Mouse (Mus musculus): Measurements from ENCODE around the gene Pdxk. TPM values are rescaled to one million over a fixed set of nuclear protein-coding genes. Genes with fewer than 3 reads are reported as not detected.

Pdxk gene
- polyA plus RNA-seq, 1 experiment from 2014 or later, result 10.0 TPM

Other genes with a start within 250 kb of the Pdxk start
- gene Trappc10, start 220.3 kb downstream of the Pdxk start, polyA plus RNA-seq (2016; fragmentation: Nextera tagmentation; extraction: Ambion mirVana), result 10.4 and 11.5 TPM in 2 replicates
- 40.1 and 47.2 TPM in 2 replicates for gene Agpat3, start 112.5 kb downstream of the Pdxk start, polyA plus RNA-seq (2016; fragmentation: Nextera tagmentation; extraction: Ambion mirVana)
- gene Rrp1, start 51.9 kb downstream of the Pdxk start, polyA plus RNA-seq (2016; fragmentation: Nextera tagmentation; extraction: Ambion mirVana), result 322 and 331 TPM in 2 replicates
- gene Cstb, start 39.3 kb downstream of the Pdxk start, polyA plus RNA-seq (2016; fragmentation: Nextera tagmentation; extraction: Ambion mirVana), result 117 and 129 TPM in 2 replicates
- gene Olfr1358, start 52.5 kb upstream of the Pdxk start, polyA plus RNA-seq (2016; fragmentation: Nextera tagmentation; extraction: Ambion mirVana), result not detected in 2 replicates
- gene Ilvbl, start 109.4 kb upstream of the Pdxk start, polyA plus RNA-seq (2016; fragmentation: Nextera tagmentation; extraction: Ambion mirVana), result 35.5 and 48.0 TPM in 2 replicates
- 12.2 TPM in 2 replicates for gene Syde1, start 127.0 kb upstream of the Pdxk start, polyA plus RNA-seq (2016; fragmentation: Nextera tagmentation; extraction: Ambion mirVana)
- gene Olfr1357, start 153.1 kb upstream of the Pdxk start, polyA plus RNA-seq (2016; fragmentation: Nextera tagmentation; extraction: Ambion mirVana), result not detected in 2 replicates

Data from hindbrain, embryonic 10.5 days (tissue).